Mouse (Mus musculus) testis, adult 2 months (tissue): ENCODE results near the gene Gfy.

Experiments
- CTCF ChIP-seq: fragments of 200-500 bp; IDR thresholded peaks from 2 replicates; pipeline ENCODE4 v1.5.1; 2012; ENCODE audit warnings: low read depth, mild to moderate bottlenecking, inconsistent platforms, low read length, moderate library complexity; ENCODE audit not compliant: control insufficient read depth, insufficient read depth, insufficient replicate concordance
- POLR2A ChIP-seq: fragments of 200-500 bp; IDR thresholded peaks from 2 replicates; pipeline ENCODE4 v1.6.1; 2012; ENCODE audit warnings: low read depth, mild to moderate bottlenecking, inconsistent platforms, low read length, moderate library complexity; ENCODE audit not compliant: control insufficient read depth

GRCm38 (mm10) chr7:45134544-45135026 lies 44.8 kb downstream of the Gfy start:
- TF ChIP-seq CTCF (no peak), POLR2A (no peak)
